Mouse (Mus musculus) liver, embryonic 14.5 days (tissue): ENCODE results near the gene Mrpl47.

Experiments
- CTCF ChIP-seq: IDR thresholded peaks from 2 replicates; pipeline ENCODE4 v1.5.1; 2016; ENCODE audit warnings: antibody characterized with exemption, low read depth, control low read depth
- EP300 ChIP-seq: IDR thresholded peaks from 2 replicates; pipeline ENCODE4 v1.6.1; 2016; ENCODE audit warnings: antibody characterized with exemption, low read depth

DNA sequence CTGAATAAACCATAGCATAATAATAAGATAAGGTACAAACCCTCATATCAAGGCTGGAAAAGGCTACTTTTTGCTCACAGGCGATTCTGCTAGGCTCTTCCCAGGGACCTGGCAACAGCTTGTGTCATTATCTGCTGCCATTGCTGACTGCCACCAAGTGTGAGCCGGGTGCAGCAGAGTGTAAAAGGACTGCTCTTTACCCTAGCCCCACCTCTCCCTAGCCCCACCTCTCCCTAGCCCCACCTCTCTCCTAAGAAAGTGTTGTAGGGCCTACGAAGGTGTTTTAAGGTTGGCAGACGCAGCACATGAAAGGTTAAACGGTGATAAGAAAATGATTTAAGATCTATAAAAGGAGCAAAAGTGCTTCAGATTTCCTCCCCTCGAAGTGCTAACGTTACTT, 26.5 kb upstream of the Mrpl47 start:
- TF ChIP-seq CTCF = no peak
- no peak for TF ChIP-seq EP300
